Mouse (Mus musculus) lung, adult 2 months (tissue): ENCODE results near the gene Gm27029. TPM values are rescaled to one million over a fixed set of nuclear protein-coding genes. Genes with fewer than 3 reads are reported as not detected.
A peak's percentile ranks its signal among the peaks of the same experiment; 100 is the strongest.
"Not testable (repeated sequence)": the region's sequence is repeated elsewhere in the genome, so short reads cannot be mapped to it uniquely, and the experiment has no call there.

ENCODE experiments used
- DNase-seq: peaks from one replicate; pipeline ENCODE4 v3.0.0; 2022
- H3K4me1 ChIP-seq: fragments of 200-500 bp; 2 replicates; pipeline ENCODE4 v1.6.1; 2011; ENCODE audit warnings: low read length; ENCODE audit not compliant: control insufficient read depth, insufficient read depth
- H3K4me3 ChIP-seq: fragments of 200-500 bp; replicated peaks from 2 replicates; pipeline ENCODE3; 2011; ENCODE audit warnings: low read depth, mild to moderate bottlenecking, control low read depth, low read length; ENCODE audit errors: extremely low read depth
- CTCF ChIP-seq: fragments of 200-500 bp; IDR thresholded peaks from 2 replicates; pipeline ENCODE4 v1.5.1; 2011; ENCODE audit warnings: mild to moderate bottlenecking, low read length, control low read depth; ENCODE audit not compliant: insufficient read depth
- POLR2A ChIP-seq: fragments of 200-500 bp; IDR thresholded peaks from 2 replicates; pipeline ENCODE4 v1.6.1; 2011; ENCODE audit warnings: low read depth, mild to moderate bottlenecking, control low read depth, low read length, borderline replicate concordance; ENCODE audit errors: extremely low read depth
- WGBS: fragments of 180-500 bp; shearing (Covaris S2); methylation state at CpG from one replicate; pipeline ENCODE4 v1.1.7; 2018; 5-methylcytosine and 5-hydroxymethylcytosine counted together
- polyA plus RNA-seq: library from polyadenylated mRNA; depleted of rRNA; stranded (reverse); fragments of >200 nt; gene quantifications from 2 replicates; pipeline ENCODE4 v1.2.3, GENCODE M21; 2012

The Gm27029 gene
- polyA plus RNA-seq, 1 experiment = 0.22 TPM

DNA sequence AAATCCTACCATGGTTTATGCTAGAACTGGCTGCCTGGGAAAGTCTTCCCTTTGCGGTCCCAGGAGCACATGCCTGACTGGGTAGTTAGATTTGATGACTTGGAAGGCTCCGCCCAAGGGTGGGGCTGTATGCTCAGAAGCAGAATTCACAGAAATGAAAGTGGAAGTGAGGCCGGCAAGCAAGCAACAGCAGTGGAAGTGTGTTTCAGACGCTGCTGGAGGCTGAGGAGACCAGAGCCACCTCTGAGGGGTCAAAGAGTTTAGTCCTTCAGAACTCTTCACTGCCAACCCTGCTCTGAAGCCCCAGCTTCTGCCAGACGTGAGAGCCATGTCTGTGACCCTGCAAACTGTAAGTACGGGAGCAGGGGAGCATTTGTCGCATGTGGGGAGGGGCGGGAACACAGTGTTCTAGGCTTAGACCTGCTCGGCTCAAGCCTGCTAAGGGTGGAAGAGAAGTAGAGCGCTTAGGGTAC, 23.7 kb upstream of the Gm27029 start, which contains the start of gene Ifi35:
Gene Ifi35 (plus strand): TSS at position 134 of the 473 bp plus-strand sequence.
- peak; percentile 77 for DNase-seq
- 3% methylated on average over 10 of the region's 10 CpGs for WGBS
- no peak for TF ChIP-seq CTCF
- peak; percentile 96; the same call in 1 of the 2 replicates for TF ChIP-seq POLR2A
- H3K4me1 ChIP-seq = peaks cover 5% of the 10 kb centered on the region; the same call in 1 of the 2 replicates
- H3K4me3 ChIP-seq = peak within 1 kb of the TSS; percentile 65

DNA sequence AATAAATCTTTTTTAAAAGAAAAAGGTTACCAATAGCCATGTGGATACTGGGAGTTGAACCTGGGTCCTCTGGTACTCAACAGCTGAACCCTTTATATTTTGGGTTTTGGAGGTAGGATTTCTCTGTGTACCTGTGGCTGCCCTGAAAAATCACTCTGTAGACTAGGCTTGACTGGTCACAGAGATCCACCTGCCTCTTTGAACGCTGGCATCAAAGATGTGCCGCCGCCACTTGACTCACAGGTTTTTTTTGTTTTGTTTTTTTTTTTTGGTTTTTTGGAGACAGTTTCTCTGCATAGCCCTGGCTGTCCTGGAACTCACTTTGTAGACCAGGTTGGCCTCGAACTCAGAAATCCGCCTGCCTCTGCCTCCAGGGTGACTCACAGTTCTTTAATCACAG, 23.2 kb upstream of the Gm27029 start:
- Histone ChIP-seq H3K4me3 (no peak overlapping the region), H3K4me1 (peaks cover 9% of the 10 kb centered on the region)
- DNase-seq = no peak
- WGBS = 78% methylated on average over 5 of the region's 5 CpGs
- TF ChIP-seq CTCF (no peak), POLR2A (no peak)

- 85% methylated on average over 8 of the region's 8 CpGs for WGBS
Measured at GRCm38 (mm10) chr11:101446860-101447259, 22.3 kb upstream of the Gm27029 start.

GRCm38 (mm10) chr11:101446319-101446718, 21.7 kb upstream of the Gm27029 start:
- WGBS = 76% methylated on average over 1 of the region's 1 CpGs
- H3K4me1 ChIP-seq = peaks cover 7% of the 10 kb centered on the region
- DNase-seq = no peak

More at GRCm38 (mm10) chr11:101446860-101447259, 22.3 kb upstream of the Gm27029 start:
- not testable (repeated sequence) for H3K4me1 ChIP-seq, DNase-seq, H3K4me3 ChIP-seq

GRCm38 (mm10) chr11:101442760-101443159, 18.2 kb upstream of the Gm27029 start:
- Histone ChIP-seq H3K4me3 (peak overlapping the region; percentile 71), H3K4me1 (peaks cover 4% of the 10 kb centered on the region)
- 1% methylated on average over 14 of the region's 14 CpGs for WGBS
- DNase-seq = no peak
- TF ChIP-seq CTCF (no peak), POLR2A (no peak)

More at GRCm38 (mm10) chr11:101446319-101446718, 21.7 kb upstream of the Gm27029 start:
- TF ChIP-seq CTCF = no peak
- TF ChIP-seq POLR2A = no peak
- H3K4me3 ChIP-seq = no peak overlapping the region

GRCm38 (mm10) chr11:101442127-101442693, 17.6 kb upstream of the Gm27029 start, which contains the start of gene Rpl27:
Gene Rpl27, plus strand, starts transcription at chr11:101442298.
- H3K4me3 ChIP-seq = peak within 1 kb of the TSS; percentile 71
- peak; percentile 94 for DNase-seq
- WGBS = 0% methylated on average over 42 of the region's 42 CpGs
- H3K4me1 ChIP-seq = peaks cover 4% of the 10 kb centered on the region
- TF ChIP-seq POLR2A = peak; percentile 84
- peak; percentile 77 for TF ChIP-seq CTCF

- 32% methylated on average over 15 of the region's 15 CpGs for WGBS
- not testable (repeated sequence) for DNase-seq, H3K4me1 ChIP-seq
- peak overlapping the region; percentile 21 for H3K4me3 ChIP-seq
Measured at GRCm38 (mm10) chr11:101441450-101442126, 17.0 kb upstream of the Gm27029 start.

DNA sequence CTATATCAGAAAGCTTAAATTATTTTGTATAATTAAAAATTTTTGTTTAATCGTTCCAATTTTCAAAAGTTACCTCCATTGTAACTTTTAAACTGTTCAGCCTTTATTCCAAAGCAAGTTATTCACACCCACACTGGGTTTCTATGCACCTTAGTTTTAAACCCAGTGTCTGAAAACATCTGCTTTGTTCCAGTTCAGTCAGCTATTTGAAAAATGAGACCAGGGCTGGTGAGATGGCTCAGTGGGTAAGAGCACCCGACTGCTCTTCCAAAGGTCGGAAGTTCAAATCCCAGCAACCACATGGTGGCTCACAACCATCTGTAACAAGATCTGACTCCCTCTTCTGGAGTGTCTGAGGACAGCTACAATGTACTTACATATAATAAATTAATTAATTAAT, 13.4 kb upstream of the Gm27029 start:
- WGBS = 57% methylated on average over 3 of the region's 3 CpGs
- H3K4me1 ChIP-seq, DNase-seq, H3K4me3 ChIP-seq: not testable (repeated sequence)

- WGBS = 92% methylated on average over 4 of the region's 4 CpGs
- no peak for DNase-seq
- H3K4me3 ChIP-seq = no peak overlapping the region
- peaks cover 3% of the 10 kb centered on the region; the same call in 1 of the 2 replicates for H3K4me1 ChIP-seq
- TF ChIP-seq CTCF (no peak), POLR2A (no peak)
Measured at GRCm38 (mm10) chr11:101436916-101437315, 12.3 kb upstream of the Gm27029 start.

- 45% methylated on average over 4 of the region's 4 CpGs for WGBS
- H3K4me3 ChIP-seq = no peak overlapping the region
- no peak for DNase-seq
- TF ChIP-seq POLR2A (no peak), CTCF (no peak)
- H3K4me1 ChIP-seq = peaks cover 3% of the 10 kb centered on the region; the same call in 1 of the 2 replicates
Measured at GRCm38 (mm10) chr11:101435831-101436230, 11.2 kb upstream of the Gm27029 start.
